Mouse (Mus musculus): ENCODE data around the gene Frem3. TPM values are rescaled to one million over a fixed set of nuclear protein-coding genes. Genes with fewer than 3 reads are reported as not detected.

The Frem3 gene
- polyA plus RNA-seq (2015; fragmentation: Nextera tagmentation; extraction: Ambion mirVana): 0.18 and 0.20 TPM in 2 replicates

GRCm38 (mm10) chr8:80610549-80611440 lies at the start of gene Frem3:
Frem3 (plus strand) TSS chr8:80611080.
- Histone ChIP-seq H3K4me2 (no peak within 1 kb of the TSS), H3K9me3 (replicated peaks) (no peaks in the 10 kb centered on the region), H3K9ac (no peak within 1 kb of the TSS), H3K4me1 (replicated peaks) (no peaks in the 10 kb centered on the region), H3K27ac (no peak within 1 kb of the TSS), H3K36me3 (no peaks in the 10 kb centered on the region), H3K27me3 (peaks cover 51% of the 10 kb centered on the region), H3K4me3 (replicated peaks) (no peak within 1 kb of the TSS)
- ATAC-seq (ENCODE audit: low read depth) (no peak), DNase-seq (no peak)
- WGBS (ENCODE audit: insufficient replicate concordance): 8% methylated on average over 32 of the region's 32 CpGs

GRCm38 (mm10) chr8:80564205-80564839 lies 46.6 kb upstream of the Frem3 start:
- 78% methylated on average over 3 of the region's 3 CpGs for WGBS (ENCODE audit: insufficient replicate concordance)
- H3K9ac ChIP-seq: no peak overlapping the region
- H3K27ac ChIP-seq: no peak overlapping the region
- ATAC-seq (ENCODE audit: low read depth): no peak
- no peak overlapping the region for H3K4me2 ChIP-seq
- DNase-seq: no peak
- H3K36me3 ChIP-seq: no peaks in the 10 kb centered on the region
- H3K9me3 ChIP-seq (replicated peaks): no peaks in the 10 kb centered on the region
- no peak overlapping the region for H3K4me3 ChIP-seq (replicated peaks)
- no peaks in the 10 kb centered on the region for H3K27me3 ChIP-seq
- H3K4me1 ChIP-seq (replicated peaks): peaks cover 24% of the 10 kb centered on the region

GRCm38 (mm10) chr8:80567471-80567870 lies 43.4 kb upstream of the Frem3 start:
- DNase-seq: no peak
- H3K4me1 ChIP-seq (replicated peaks): peaks cover 24% of the 10 kb centered on the region
- no peak overlapping the region for H3K4me2 ChIP-seq
- H3K9ac ChIP-seq: no peak overlapping the region
- peak; percentile 81 for ATAC-seq (ENCODE audit: low read depth)
- H3K27ac ChIP-seq: no peak overlapping the region
- H3K36me3 ChIP-seq: no peaks in the 10 kb centered on the region
- 45% methylated on average over 1 of the region's 1 CpGs for WGBS (ENCODE audit: insufficient replicate concordance)
- H3K4me3 ChIP-seq (replicated peaks): no peak overlapping the region
- no peaks in the 10 kb centered on the region for H3K27me3 ChIP-seq
- no peaks in the 10 kb centered on the region for H3K9me3 ChIP-seq (replicated peaks)

GRCm38 (mm10) chr8:80568243-80568995 lies 42.5 kb upstream of the Frem3 start:
- Histone ChIP-seq H3K4me3 (replicated peaks) (no peak overlapping the region), H3K27ac (peak overlapping the region; percentile 21; the same call in 1 of the 2 replicates), H3K4me2 (no peak overlapping the region), H3K9me3 (replicated peaks) (no peaks in the 10 kb centered on the region), H3K27me3 (no peaks in the 10 kb centered on the region), H3K36me3 (no peaks in the 10 kb centered on the region), H3K9ac (no peak overlapping the region), H3K4me1 (replicated peaks) (peaks cover 24% of the 10 kb centered on the region)
- DNase-seq: no peak
- ATAC-seq (ENCODE audit: low read depth): no peak
- 56% methylated on average over 6 of the region's 6 CpGs for WGBS (ENCODE audit: insufficient replicate concordance)

GRCm38 (mm10) chr8:80572417-80573061 lies 38.3 kb upstream of the Frem3 start:
- Histone ChIP-seq H3K9ac (no peak overlapping the region), H3K27me3 (no peaks in the 10 kb centered on the region), H3K4me1 (replicated peaks) (peaks cover 19% of the 10 kb centered on the region), H3K4me3 (replicated peaks) (no peak overlapping the region), H3K9me3 (replicated peaks) (no peaks in the 10 kb centered on the region), H3K4me2 (no peak overlapping the region), H3K36me3 (no peaks in the 10 kb centered on the region), H3K27ac (no peak overlapping the region)
- DNase-seq: no peak
- no peak for ATAC-seq (ENCODE audit: low read depth)
- WGBS (ENCODE audit: insufficient replicate concordance): 53% methylated on average over 1 of the region's 1 CpGs

GRCm38 (mm10) chr8:80577126-80577525 lies 33.8 kb upstream of the Frem3 start:
- no peaks in the 10 kb centered on the region for H3K27me3 ChIP-seq
- H3K4me1 ChIP-seq (replicated peaks): 0 out of 2 replicates have a peak, but pooled peaks cover 3% of the 10 kb centered on the region
- DNase-seq: no peak
- no peaks in the 10 kb centered on the region for H3K9me3 ChIP-seq (replicated peaks)
- H3K9ac ChIP-seq: no peak overlapping the region
- no peak overlapping the region for H3K4me2 ChIP-seq
- H3K4me3 ChIP-seq (replicated peaks): no peak overlapping the region
- no peaks in the 10 kb centered on the region for H3K36me3 ChIP-seq
- H3K27ac ChIP-seq: no peak overlapping the region
- ATAC-seq (ENCODE audit: low read depth): no peak
- WGBS (ENCODE audit: insufficient replicate concordance): 78% methylated on average over 2 of the region's 2 CpGs

GRCm38 (mm10) chr8:80579038-80579437 lies 31.8 kb upstream of the Frem3 start:
- Histone ChIP-seq H3K9me3 (replicated peaks) (no peaks in the 10 kb centered on the region), H3K36me3 (no peaks in the 10 kb centered on the region), H3K27ac (no peak overlapping the region), H3K4me1 (replicated peaks) (0 out of 2 replicates have a peak, but pooled peaks cover 3% of the 10 kb centered on the region), H3K9ac (no peak overlapping the region), H3K4me3 (replicated peaks) (no peak overlapping the region), H3K27me3 (no peaks in the 10 kb centered on the region), H3K4me2 (no peak overlapping the region)
- 59% methylated on average over 1 of the region's 1 CpGs for WGBS (ENCODE audit: insufficient replicate concordance)
- DNase-seq (no peak), ATAC-seq (ENCODE audit: low read depth) (peak; percentile 61; the same call in 1 of the 2 replicates)

GRCm38 (mm10) chr8:80592626-80593025 lies 18.3 kb upstream of the Frem3 start:
- no peak for DNase-seq
- H3K4me3 ChIP-seq (replicated peaks): no peak overlapping the region

GRCm38 (mm10) chr8:80600600-80601170 lies 10.2 kb upstream of the Frem3 start:
- Histone ChIP-seq H3K27me3 (no peaks in the 10 kb centered on the region), H3K36me3 (no peaks in the 10 kb centered on the region), H3K9me3 (replicated peaks) (no peaks in the 10 kb centered on the region), H3K4me3 (replicated peaks) (no peak overlapping the region), H3K27ac (no peak overlapping the region), H3K4me2 (no peak overlapping the region), H3K9ac (no peak overlapping the region), H3K4me1 (replicated peaks) (peaks cover 5% of the 10 kb centered on the region; the same call in 1 of the 2 replicates)
- DNase-seq (no peak), ATAC-seq (ENCODE audit: low read depth) (no peak)
- WGBS (ENCODE audit: insufficient replicate concordance): 63% methylated on average over 6 of the region's 6 CpGs

More at GRCm38 (mm10) chr8:80592626-80593025, 18.3 kb upstream of the Frem3 start:
- WGBS (ENCODE audit: insufficient replicate concordance): 81% methylated on average over 5 of the region's 5 CpGs
- Histone ChIP-seq H3K9ac (no peak overlapping the region), H3K36me3 (no peaks in the 10 kb centered on the region), H3K9me3 (replicated peaks) (no peaks in the 10 kb centered on the region), H3K27ac (no peak overlapping the region), H3K4me2 (no peak overlapping the region), H3K27me3 (no peaks in the 10 kb centered on the region), H3K4me1 (replicated peaks) (no peaks in the 10 kb centered on the region)
- ATAC-seq (ENCODE audit: low read depth): no peak

- no peaks in the 10 kb centered on the region for H3K9me3 ChIP-seq (replicated peaks)
- H3K4me1 ChIP-seq (replicated peaks): peaks cover 5% of the 10 kb centered on the region; the same call in 1 of the 2 replicates
- H3K27ac ChIP-seq: no peak overlapping the region
- no peak overlapping the region for H3K4me2 ChIP-seq
- no peak for DNase-seq
- peak; percentile 43; the same call in 1 of the 2 replicates for ATAC-seq (ENCODE audit: low read depth)
- H3K4me3 ChIP-seq (replicated peaks): no peak overlapping the region
- H3K27me3 ChIP-seq: no peaks in the 10 kb centered on the region
- H3K36me3 ChIP-seq: no peaks in the 10 kb centered on the region
- no peak overlapping the region for H3K9ac ChIP-seq
- WGBS (ENCODE audit: insufficient replicate concordance): 49% methylated on average over 4 of the region's 4 CpGs
Observed at GRCm38 (mm10) chr8:80601886-80602285, 9.0 kb upstream of the Frem3 start.
